ENCODE assay signal across 11 mouse cellular contexts in genomic region chr3:75542852-75543251, GRCm38 (mm10). TPM values are rescaled to one million over a fixed set of nuclear protein-coding genes. Genes with fewer than 3 reads are reported as not detected.
DNase-seq lines count a peak whose midpoint lies in the region; ATAC-seq and TF ChIP-seq lines count a peak whose summit lies in the region.
"Had no signal": no experiment of that assay in that cellular context is flagged by ENCODE, and none has a peak within 500 bp of the region (broad histone marks: within the 10 kb centered on the region; RNA-seq: fewer than 3 reads in every experiment).

No protein-coding gene starts in this region.

- H3K4me2 ChIP-seq in midbrain, embryonic 12.5 days (replicated peaks), result no peak overlapping the region
- no peak overlapping the region for H3K4me2 ChIP-seq in midbrain, postnatal 0 days (ENCODE audit: low read depth, low read length, poor library complexity, severe bottlenecking)
- no peak overlapping the region for H3K4me2 ChIP-seq in heart, embryonic 12.5 days
- H3K4me2 ChIP-seq: embryonic facial prominence, embryonic 13.5 days; neural tube, embryonic 13.5 days had no signal

- no peak for TF ChIP-seq POLR2A in spleen, adult 2 months (IDR thresholded peaks at IDR 0.05; ENCODE audit: low read depth, low read length)

- no peak overlapping the region for H3K9ac ChIP-seq in midbrain, embryonic 12.5 days (replicated peaks)
- H3K9ac ChIP-seq in midbrain, postnatal 0 days (replicated peaks; ENCODE audit: low read length, poor library complexity, severe bottlenecking), result no peak overlapping the region
- H3K9ac ChIP-seq in heart, embryonic 12.5 days, result no peak overlapping the region
- H3K9ac ChIP-seq: embryonic facial prominence, embryonic 13.5 days; neural tube, embryonic 13.5 days had no signal

- no peak for DNase-seq in midbrain, postnatal 0 days (ENCODE audit: low spot score)
- peak; percentile 41 for DNase-seq in kidney, postnatal 14 days
- DNase-seq in spleen, adult 2 months (ENCODE audit: low read depth in 1 of 2, low spot score in 2 of 2), result peak; percentile 3 to 46
- DNase-seq in ovary, adult 18-20 months (ENCODE audit: low spot score), result no peak
- no peak for DNase-seq in gastrocnemius, adult 18-20 months (ENCODE audit: low spot score)
- DNase-seq in frontal cortex, postnatal 36 days (ENCODE audit: low spot score in 2 of 2), result no peak

- no peak overlapping the region for H3K27ac ChIP-seq in midbrain, embryonic 12.5 days (replicated peaks)
- H3K27ac ChIP-seq in midbrain, postnatal 0 days (ENCODE audit: low read depth, low read length), result no peak overlapping the region
- peak overlapping the region; percentile 54; the same call in 1 of the 2 replicates for H3K27ac ChIP-seq in heart, embryonic 12.5 days (ENCODE audit: poor library complexity, severe bottlenecking)
- H3K27ac ChIP-seq in spleen, adult 2 months (ENCODE audit: insufficient read depth, low read length), result no peak overlapping the region
- H3K27ac ChIP-seq: embryonic facial prominence, embryonic 13.5 days; left cerebral cortex, adult 2 months; neural tube, embryonic 13.5 days had no signal

- H3K36me3 ChIP-seq in midbrain, embryonic 12.5 days, result peaks cover 14% of the 10 kb centered on the region; the same call in 1 of the 2 replicates
- 0 out of 2 replicates have a peak, but pooled peaks cover 5% of the 10 kb centered on the region for H3K36me3 ChIP-seq in midbrain, postnatal 0 days (ENCODE audit: insufficient read depth, low read length)
- 0 out of 2 replicates have a peak, but pooled peaks cover 2% of the 10 kb centered on the region for H3K36me3 ChIP-seq in heart, embryonic 12.5 days
- peaks cover 7% of the 10 kb centered on the region; the same call in 1 of the 2 replicates for H3K36me3 ChIP-seq in spleen, adult 2 months (ENCODE audit: control insufficient read depth, insufficient read depth, low read length)

- no peaks in the 10 kb centered on the region for H3K27me3 ChIP-seq in midbrain, embryonic 12.5 days
- H3K27me3 ChIP-seq in midbrain, postnatal 0 days (ENCODE audit: insufficient read depth, low read length), result no peaks in the 10 kb centered on the region
- no peaks in the 10 kb centered on the region for H3K27me3 ChIP-seq in heart, embryonic 12.5 days (replicated peaks)
- H3K27me3 ChIP-seq in spleen, adult 2 months (ENCODE audit: control insufficient read depth, insufficient read depth, low read length), result no peaks in the 10 kb centered on the region
- H3K27me3 ChIP-seq: embryonic facial prominence, embryonic 13.5 days; neural tube, embryonic 13.5 days had no signal

- 73% methylated on average over 3 of the region's 3 CpGs for WGBS in midbrain, embryonic 12.5 days
- 66% methylated on average over 3 of the region's 3 CpGs for WGBS in midbrain, postnatal 0 days
- WGBS in heart, embryonic 12.5 days, result 36% methylated on average over 3 of the region's 3 CpGs
- 33% methylated on average over 3 of the region's 3 CpGs for WGBS in spleen, adult 2 months

- peak; percentile 54; the same call in 1 of the 2 replicates for ATAC-seq in midbrain, embryonic 12.5 days (ENCODE audit: low FRiP score, low read depth)
- ATAC-seq in midbrain, postnatal 0 days (ENCODE audit: low FRiP score), result no peak
- ATAC-seq in heart, embryonic 12.5 days (ENCODE audit: insufficient number of reproducible peaks, low FRiP score), result peak; percentile 81; the same call in 1 of the 2 replicates

- H3K9me3 ChIP-seq in midbrain, embryonic 12.5 days, result no peaks in the 10 kb centered on the region
- H3K9me3 ChIP-seq in midbrain, postnatal 0 days (ENCODE audit: low read length), result no peaks in the 10 kb centered on the region
- H3K9me3 ChIP-seq in heart, embryonic 12.5 days (replicated peaks), result no peaks in the 10 kb centered on the region
- H3K9me3 ChIP-seq: embryonic facial prominence, embryonic 13.5 days; neural tube, embryonic 13.5 days had no signal

- TF ChIP-seq CTCF in midbrain, postnatal 0 days (IDR thresholded peaks at IDR 0.05), result no peak
- TF ChIP-seq CTCF in spleen, adult 2 months (IDR thresholded peaks at IDR 0.05; ENCODE audit: extremely low read depth, insufficient read depth, insufficient read length, insufficient replicate concordance), result no peak

- H3K4me1 ChIP-seq in midbrain, embryonic 12.5 days, result no peaks in the 10 kb centered on the region
- no peaks in the 10 kb centered on the region for H3K4me1 ChIP-seq in midbrain, postnatal 0 days (ENCODE audit: insufficient read depth, low read length)
- peaks cover 13% of the 10 kb centered on the region for H3K4me1 ChIP-seq in heart, embryonic 12.5 days (replicated peaks)
- no peaks in the 10 kb centered on the region for H3K4me1 ChIP-seq in spleen, adult 2 months (ENCODE audit: control insufficient read depth, insufficient read depth, insufficient read length)
- H3K4me1 ChIP-seq: embryonic facial prominence, embryonic 13.5 days; neural tube, embryonic 13.5 days had no signal

- no peak overlapping the region for H3K4me3 ChIP-seq in midbrain, embryonic 12.5 days
- H3K4me3 ChIP-seq in midbrain, postnatal 0 days (ENCODE audit: low read depth, low read length), result no peak overlapping the region
- no peak overlapping the region for H3K4me3 ChIP-seq in heart, embryonic 12.5 days
- no peak overlapping the region for H3K4me3 ChIP-seq in spleen, adult 2 months (ENCODE audit: extremely low read depth, insufficient read depth, insufficient read length)
- H3K4me3 ChIP-seq: embryonic facial prominence, embryonic 13.5 days; left cerebral cortex, adult 2 months; neural tube, embryonic 13.5 days had no signal

RNA-seq across cellular contexts. Expression of gene Pdcd10, which starts 13.8 kb away (rescaled TPM):
- 87.7 and 95.9 TPM in 2 replicates for polyA plus RNA-seq in midbrain, embryonic 12.5 days (2016; fragmentation: Nextera tagmentation; extraction: Ambion mirVana)
- 33.8 and 54.2 TPM in 2 replicates for total RNA-seq in midbrain, postnatal 0 days (2014; rRNA removed)
- polyA plus RNA-seq in midbrain, postnatal 0 days (2015; fragmentation: Nextera tagmentation; extraction: Ambion mirVana), result 93.8 and 95.6 TPM in 2 replicates
- polyA plus RNA-seq in heart, embryonic 12.5 days (2016; fragmentation: Nextera tagmentation; extraction: Ambion mirVana), result 62.5 and 64.4 TPM in 2 replicates
- polyA plus RNA-seq in spleen, adult 2 months (2012; rRNA removed), result 2.4 and 4.1 TPM in 2 replicates
- 10 to 100 TPM; 13.2 to 13.9 TPM for total RNA-seq in gastrocnemius, adult 18-20 months (2021)

RNA-seq across cellular contexts. Expression of gene Serpini1, which starts 14.5 kb away (rescaled TPM):
- 44.2 and 46.7 TPM in 2 replicates for polyA plus RNA-seq in midbrain, embryonic 12.5 days (2016; fragmentation: Nextera tagmentation; extraction: Ambion mirVana)
- 102 and 123 TPM in 2 replicates for total RNA-seq in midbrain, postnatal 0 days (2014; rRNA removed)
- 142 and 152 TPM in 2 replicates for polyA plus RNA-seq in midbrain, postnatal 0 days (2015; fragmentation: Nextera tagmentation; extraction: Ambion mirVana)
- polyA plus RNA-seq in heart, embryonic 12.5 days (2016; fragmentation: Nextera tagmentation; extraction: Ambion mirVana), result 0.75 and 0.94 TPM in 2 replicates
- 0.72 and 0.92 TPM in 2 replicates for polyA plus RNA-seq in spleen, adult 2 months (2012; rRNA removed)
- under 1 TPM; 0.48 to 0.88 TPM for total RNA-seq in gastrocnemius, adult 18-20 months (2021)

Comparison
In these comparisons a context has a peak if more than half of its experiments do, and no peak if none do; other contexts are left out.
1. DNase-seq: peak in kidney, postnatal 14 days (single experiment) and spleen, adult 2 months (2 of 2); none in midbrain, postnatal 0 days (single experiment), ovary, adult 18-20 months (single experiment), gastrocnemius, adult 18-20 months (single experiment) and frontal cortex, postnatal 36 days (0 of 2).
2. RNA of gene Pdcd10, which starts 13.8 kb away (polyA plus RNA-seq): 93.8 to 95.6 TPM in midbrain, postnatal 0 days, 87.7 to 95.9 TPM in midbrain, embryonic 12.5 days and 62.5 to 64.4 TPM in heart, embryonic 12.5 days; 2.4 to 4.1 TPM in spleen, adult 2 months; every median in the first group is over 10 times any median in the second.
3. RNA of gene Serpini1, which starts 14.5 kb away (polyA plus RNA-seq): 142 to 152 TPM in midbrain, postnatal 0 days and 44.2 to 46.7 TPM in midbrain, embryonic 12.5 days; 0.75 to 0.94 TPM in heart, embryonic 12.5 days and 0.72 to 0.92 TPM in spleen, adult 2 months; every median in the first group is over 10 times any median in the second.